Mouse (Mus musculus) kidney, postnatal 36 days (tissue): ENCODE measurements at regions not wholly inside any gene's neighbourhood (a gene's known extent, or its start where the extent isn't known, plus 50 kb on each side); places are given as distances from the start of the nearest gene placed in this dataset.
A peak's percentile ranks its signal among the peaks of the same experiment; 100 is the strongest.
"Not testable (repeated sequence)": the region's sequence is repeated elsewhere in the genome, so short reads cannot be mapped to it uniquely, and the experiment has no call there.

Source experiments
- DNase-seq, 2 experiments: peaks; one replicate each; pipeline ENCODE4 v3.0.0; 2021 to 2022; ENCODE audit warnings: mixed read lengths in 2 of 2

GRCm38 (mm10) chr12:65325347-65325746 lies 100.0 kb downstream of the Wdr20rt start:
- DNase-seq, result no peak

- DNase-seq, result no peak
Observed at GRCm38 (mm10) chr12:65328532-65328931, 103.2 kb downstream of the Wdr20rt start.

- no peak for DNase-seq
Observed at GRCm38 (mm10) chr12:65329678-65330077, 104.4 kb downstream of the Wdr20rt start.

GRCm38 (mm10) chr12:65340009-65340408 lies 114.7 kb downstream of the Wdr20rt start:
- no peak for DNase-seq

GRCm38 (mm10) chr12:65347251-65347650 lies 121.9 kb downstream of the Wdr20rt start:
- no peak for DNase-seq

- no peak for DNase-seq
Observed at GRCm38 (mm10) chr12:65349535-65349934, 124.2 kb downstream of the Wdr20rt start.

- no peak for DNase-seq
Observed at GRCm38 (mm10) chr12:65364179-65364578, 138.9 kb downstream of the Wdr20rt start.

- no peak for DNase-seq
Observed at GRCm38 (mm10) chr12:65367334-65367733, 142.0 kb downstream of the Wdr20rt start.

- no peak for DNase-seq
Observed at GRCm38 (mm10) chr12:65367866-65368419, 142.6 kb downstream of the Wdr20rt start.

- DNase-seq, result no peak
Observed at GRCm38 (mm10) chr12:65371650-65372049, 146.3 kb downstream of the Wdr20rt start.

GRCm38 (mm10) chr12:65379321-65379720 lies 154.0 kb downstream of the Wdr20rt start:
- no peak for DNase-seq

GRCm38 (mm10) chr12:65382118-65382791 lies 156.9 kb downstream of the Wdr20rt start:
- DNase-seq, result peak in 1 of 2 experiments; percentile 2

- DNase-seq, result not testable (repeated sequence)
Observed at GRCm38 (mm10) chr12:65382796-65383195, 157.5 kb downstream of the Wdr20rt start.

- no peak for DNase-seq
Observed at GRCm38 (mm10) chr12:65386005-65386645, 160.8 kb downstream of the Wdr20rt start.

GRCm38 (mm10) chr12:65387042-65387441 lies 161.7 kb downstream of the Wdr20rt start:
- DNase-seq, result no peak

GRCm38 (mm10) chr12:65389512-65389911 lies 164.2 kb downstream of the Wdr20rt start:
- DNase-seq, result no peak

GRCm38 (mm10) chr12:65390330-65390729 lies 165.0 kb downstream of the Wdr20rt start:
- no peak for DNase-seq

GRCm38 (mm10) chr12:65401728-65402419 lies 176.6 kb downstream of the Wdr20rt start:
- peak; percentile 20 to 61 for DNase-seq

- DNase-seq, result no peak
Observed at GRCm38 (mm10) chr12:65403124-65403523, 177.8 kb downstream of the Wdr20rt start.

GRCm38 (mm10) chr12:65413034-65413700 lies 187.8 kb downstream of the Wdr20rt start:
- no peak for DNase-seq

GRCm38 (mm10) chr12:65414393-65414792 lies 189.1 kb downstream of the Wdr20rt start:
- DNase-seq, result no peak

GRCm38 (mm10) chr12:65416909-65417308 lies 191.6 kb downstream of the Wdr20rt start:
- no peak for DNase-seq

GRCm38 (mm10) chr12:65420127-65420526 lies 194.8 kb downstream of the Wdr20rt start:
- no peak for DNase-seq
